Mouse (Mus musculus): ENCODE measurements at regions not wholly inside any gene's neighbourhood (a gene's known extent, or its start where the extent isn't known, plus 50 kb on each side); places are given as distances from the start of the nearest gene placed in this dataset.

DNA sequence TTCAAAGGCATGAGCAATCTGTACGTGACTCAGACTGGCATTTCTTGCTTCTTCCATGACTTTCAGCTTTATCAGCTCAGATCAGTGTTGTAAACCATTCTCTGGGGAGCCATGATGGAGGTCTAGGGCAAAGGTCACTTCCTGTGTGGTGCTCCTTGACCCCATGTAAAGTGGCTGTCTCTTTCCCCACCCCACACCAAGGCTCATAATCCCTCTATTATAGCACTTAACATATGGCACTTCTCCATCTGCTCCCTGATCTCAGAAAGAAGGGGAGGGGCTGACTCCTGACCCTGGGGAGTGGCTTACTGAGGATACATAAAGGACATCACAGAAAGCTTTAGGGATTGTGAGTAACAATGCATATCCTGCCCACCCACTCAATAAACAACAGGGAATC, 623.1 kb downstream of the Efnb2 start:
- DNase-seq, result no peak

DNA sequence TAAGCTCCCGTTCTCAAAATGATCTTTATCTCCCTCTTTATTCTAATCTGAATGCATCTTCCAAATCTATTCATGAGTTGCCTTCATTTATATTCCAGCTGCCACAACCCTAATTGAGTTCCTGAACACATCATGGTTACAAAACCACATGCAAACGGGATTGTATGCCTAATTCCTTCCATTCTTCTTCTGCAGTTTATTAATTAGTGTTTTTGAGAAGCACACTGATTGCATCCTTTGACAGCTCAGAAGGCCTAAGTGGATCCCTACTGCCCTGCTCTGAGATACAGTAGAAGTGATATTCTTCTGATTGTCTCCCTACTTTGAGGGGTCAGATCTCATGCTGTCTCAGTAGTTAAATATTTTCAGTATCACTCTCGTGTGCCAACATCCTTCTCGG, 649.9 kb downstream of the Efnb2 start:
- no peak for DNase-seq

DNA sequence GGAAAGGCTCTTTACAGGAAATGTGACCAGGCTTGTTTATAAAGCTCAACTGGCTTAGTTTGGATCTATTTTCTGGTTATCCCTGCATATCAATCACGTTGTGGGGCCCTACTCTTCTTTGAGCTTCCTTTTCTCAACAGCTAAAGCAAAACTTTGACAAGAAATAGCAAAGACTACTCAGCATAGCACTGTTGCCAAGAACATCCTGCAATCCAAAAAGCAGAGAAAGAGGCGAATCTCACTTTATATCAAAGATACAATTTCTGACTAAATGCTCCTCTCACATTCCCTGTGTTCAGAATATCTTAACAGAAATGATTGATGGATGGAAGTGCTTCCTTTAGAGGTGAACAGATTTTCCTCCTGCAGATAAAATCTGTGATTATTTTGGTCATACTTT, 666.1 kb downstream of the Efnb2 start:
- DNase-seq, result no peak

DNA sequence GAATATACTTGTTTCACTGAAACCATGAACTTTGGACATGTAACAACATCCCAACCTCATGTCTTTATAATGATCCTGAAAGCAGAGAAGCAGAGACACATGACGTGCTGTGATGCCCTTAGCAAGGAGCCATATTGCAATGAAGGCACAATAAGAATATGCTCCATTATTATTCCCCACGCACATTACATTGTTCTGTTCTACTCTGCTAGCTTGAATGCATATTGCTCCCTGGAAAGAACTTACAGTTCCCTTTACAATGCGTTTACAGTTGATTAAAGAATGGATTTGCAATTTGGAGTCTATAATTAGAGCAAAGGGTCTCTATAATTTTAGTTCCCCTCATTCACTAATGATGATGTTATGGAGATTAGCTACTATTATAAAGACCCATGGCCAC, 672.2 kb downstream of the Efnb2 start:
- DNase-seq, result no peak

DNA sequence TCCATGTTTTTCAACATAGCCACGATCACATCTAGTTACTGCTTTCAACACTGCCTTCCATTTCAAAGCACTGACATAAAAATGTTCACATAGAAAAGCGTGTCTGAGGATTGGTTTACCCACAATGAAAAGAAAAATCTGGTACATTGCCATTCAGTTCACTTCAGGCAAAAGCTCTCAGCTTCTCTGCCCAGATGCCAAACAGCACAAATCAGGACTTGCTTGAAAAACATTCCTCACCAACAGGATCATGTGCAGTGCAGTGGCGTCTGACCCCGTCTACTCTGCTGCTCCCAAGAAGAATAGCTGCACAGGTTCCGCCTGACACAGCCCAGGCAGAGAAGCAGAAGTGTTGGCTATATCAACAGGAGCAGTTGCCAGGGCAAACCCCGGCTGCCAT, 684.0 kb downstream of the Efnb2 start:
- no peak for DNase-seq

DNA sequence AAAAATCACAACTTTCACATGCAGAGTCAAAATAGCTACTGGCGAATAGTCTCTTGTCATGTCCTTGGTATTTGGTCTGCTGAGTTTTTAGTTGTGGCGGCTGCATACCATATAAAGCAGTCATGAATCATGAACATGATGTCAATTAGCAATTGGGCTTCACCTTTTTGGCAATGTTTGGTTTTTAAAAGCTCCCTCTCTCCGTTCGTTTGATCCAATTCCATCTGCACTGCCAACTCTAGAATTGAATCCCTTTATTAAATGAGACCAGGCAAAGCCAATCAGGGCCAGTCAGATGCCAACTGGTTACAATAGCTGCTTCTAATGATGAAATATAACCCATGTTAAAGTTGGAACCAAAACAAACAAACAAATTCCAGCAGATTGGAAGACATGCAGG, 687.3 kb downstream of the Efnb2 start:
- no peak for DNase-seq

DNA sequence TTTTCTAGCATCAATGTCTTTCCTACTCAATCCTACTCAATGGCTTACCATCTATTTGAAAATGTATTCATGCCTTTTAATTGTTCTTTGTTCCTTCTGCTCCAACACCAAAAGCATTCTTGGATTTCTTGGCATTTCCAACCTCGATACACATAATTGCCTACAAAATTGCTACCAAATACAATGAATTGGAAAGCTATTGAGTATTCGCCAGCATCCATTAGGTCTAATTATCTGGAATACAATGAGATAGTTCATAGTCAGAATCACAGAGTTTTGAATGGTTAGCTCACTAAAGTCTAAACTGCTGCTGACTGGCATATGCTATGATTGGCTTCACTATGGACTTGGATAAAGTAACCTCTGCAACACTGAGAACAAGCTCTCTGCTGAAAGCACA, 696.8 kb downstream of the Efnb2 start:
- DNase-seq, result no peak

DNA sequence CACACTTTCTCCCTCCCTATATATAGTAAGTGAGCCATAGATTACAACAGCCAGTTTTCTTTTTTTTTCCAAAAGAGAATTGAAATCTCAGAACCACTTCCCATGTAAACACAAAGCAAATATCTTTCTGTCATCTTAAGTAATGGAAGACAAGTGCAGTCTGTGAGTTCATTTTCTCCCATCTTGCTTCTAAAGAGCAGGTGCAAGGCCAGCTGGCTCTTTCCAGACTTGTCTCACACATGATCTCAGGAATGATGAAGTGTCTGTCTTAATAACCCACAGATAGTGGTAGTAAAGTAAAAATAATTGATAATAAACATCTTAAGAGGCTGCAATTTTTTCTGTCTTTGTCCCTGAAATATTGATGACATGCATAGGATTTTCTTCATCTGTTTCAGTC, 704.3 kb downstream of the Efnb2 start:
- no peak for DNase-seq

DNA sequence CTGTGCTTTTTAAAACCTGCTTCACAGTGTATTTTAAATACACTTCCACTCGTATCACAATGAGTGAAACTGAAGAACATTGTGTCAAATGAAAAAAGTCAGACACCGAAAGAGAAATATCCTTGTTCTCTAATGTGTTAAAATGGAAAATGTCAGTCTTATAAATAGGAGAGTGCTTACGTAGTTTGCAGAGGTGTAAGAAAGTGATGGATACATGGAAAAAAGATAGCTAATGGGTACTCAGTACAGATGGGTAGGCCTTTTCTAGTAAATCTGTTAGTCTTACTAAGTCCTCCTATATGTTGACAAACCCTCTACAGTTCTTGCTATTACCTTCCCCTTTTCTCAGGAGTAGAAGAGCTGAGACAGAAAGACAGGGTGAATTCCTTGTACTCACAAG, 706.2 kb downstream of the Efnb2 start:
- DNase-seq, result no peak

DNA sequence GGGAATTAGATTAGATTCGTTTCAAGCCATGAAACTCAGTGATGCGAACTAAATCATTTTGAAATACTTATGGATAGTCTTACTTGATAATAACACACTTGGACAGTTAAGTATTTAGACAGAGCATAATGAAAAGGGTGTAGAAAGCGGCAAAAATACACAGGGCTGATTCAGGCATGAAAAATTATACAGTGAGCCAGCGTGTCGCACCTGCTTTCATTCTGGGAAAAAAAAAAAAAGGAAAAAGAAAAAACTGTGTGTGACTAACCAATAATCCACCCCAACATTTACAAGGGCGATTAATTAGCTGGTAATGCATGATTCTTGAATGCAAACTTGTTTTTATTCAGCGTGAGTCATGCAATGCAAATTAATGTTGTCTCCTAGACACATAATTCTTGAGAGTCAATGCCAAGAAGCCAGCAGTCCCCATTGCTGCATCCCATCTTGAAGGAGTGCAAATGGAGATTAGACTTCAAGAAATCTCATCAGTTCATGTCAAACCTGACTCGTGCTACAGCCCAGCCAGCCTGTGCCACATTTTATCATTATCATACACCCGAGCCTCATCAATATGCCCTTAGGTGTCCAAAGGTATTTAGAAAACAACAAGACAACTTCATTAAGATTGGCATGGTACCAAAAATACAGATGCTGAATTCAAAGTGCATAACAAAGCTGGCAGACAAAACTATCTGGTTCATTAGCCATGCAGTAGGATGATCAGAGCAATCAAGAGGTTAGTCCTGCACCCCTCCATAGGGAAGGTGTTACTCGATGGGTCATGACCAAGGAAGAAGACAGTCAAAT, 714.9 kb downstream of the Efnb2 start:
- no peak for DNase-seq

DNA sequence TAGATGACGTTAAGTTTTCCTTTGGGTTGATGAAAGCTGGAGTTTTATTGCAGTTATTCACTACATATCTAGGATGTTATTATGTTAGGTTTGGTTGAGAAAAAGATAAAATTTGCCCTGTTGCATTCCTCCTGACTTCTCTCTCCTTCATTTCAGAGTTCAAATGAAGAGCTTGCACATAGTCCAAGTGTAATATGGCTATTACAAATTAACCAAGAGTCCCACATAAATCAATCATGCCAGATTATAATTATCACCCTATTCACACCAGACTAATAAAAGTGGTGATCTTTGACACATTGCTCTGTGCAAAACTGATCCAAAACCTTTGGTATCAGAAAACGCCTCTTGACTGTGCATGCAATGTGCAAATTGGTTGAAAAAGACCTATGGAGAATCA, 724.4 kb downstream of the Efnb2 start:
- no peak for DNase-seq

DNA sequence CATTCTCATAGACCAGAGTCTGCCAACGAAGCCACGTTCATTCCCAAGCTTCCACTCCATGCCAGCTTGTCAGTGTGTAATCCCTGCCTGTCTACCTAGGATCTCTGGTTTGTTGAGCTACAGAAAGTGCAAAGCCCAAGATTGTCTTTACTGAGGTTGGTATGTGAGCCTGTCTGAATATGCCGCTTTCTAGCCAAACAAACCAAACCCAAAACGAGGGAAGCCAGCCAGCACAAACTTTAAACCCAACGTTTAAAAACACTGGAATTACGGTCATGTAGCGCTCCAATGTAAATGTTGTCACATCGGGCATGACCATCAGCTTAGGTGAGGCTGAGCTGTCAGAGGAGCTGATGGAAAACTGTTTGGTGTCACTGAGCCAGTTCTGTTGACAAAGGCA, 741.6 kb downstream of the Efnb2 start:
- no peak for DNase-seq

DNA sequence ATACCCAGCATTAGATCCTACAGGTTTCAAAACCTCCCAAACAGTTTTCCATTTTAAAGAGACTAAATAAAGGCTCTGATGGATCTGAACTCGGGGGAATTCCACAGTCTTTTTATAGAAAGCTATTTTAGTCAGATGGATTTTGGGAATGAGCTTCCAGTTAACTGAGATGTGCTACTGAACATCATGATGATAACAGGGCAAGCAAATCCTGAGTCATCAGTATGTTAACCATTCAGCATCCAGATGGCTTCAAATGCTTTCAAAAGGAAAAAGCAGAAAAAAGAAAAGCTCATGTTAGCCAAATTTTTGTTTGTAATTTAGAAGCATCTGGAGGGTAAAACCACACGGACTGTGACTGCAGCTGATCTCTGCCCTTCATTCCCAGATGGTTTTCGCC, 766.7 kb downstream of the Efnb2 start:
- no peak for DNase-seq

DNA sequence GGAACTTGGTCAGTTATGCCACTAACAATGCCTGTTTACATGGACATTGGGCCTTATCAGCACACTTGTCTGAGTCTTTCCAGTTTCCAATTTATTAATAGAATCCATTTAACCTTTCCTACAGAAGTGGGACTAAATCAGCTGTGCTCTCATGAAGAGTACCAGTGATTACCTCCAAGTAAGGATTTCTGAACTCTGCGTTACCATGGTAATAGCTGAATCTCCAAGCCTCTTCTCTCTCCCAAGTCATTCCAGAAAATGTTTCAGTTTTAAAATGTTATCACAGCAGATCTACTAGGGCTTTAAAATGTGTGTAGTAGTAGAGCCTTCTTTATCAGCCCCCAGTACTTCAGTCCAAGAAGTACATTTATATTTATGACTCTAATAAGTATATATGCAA, 807.9 kb downstream of the Efnb2 start:
- no peak for DNase-seq

DNA sequence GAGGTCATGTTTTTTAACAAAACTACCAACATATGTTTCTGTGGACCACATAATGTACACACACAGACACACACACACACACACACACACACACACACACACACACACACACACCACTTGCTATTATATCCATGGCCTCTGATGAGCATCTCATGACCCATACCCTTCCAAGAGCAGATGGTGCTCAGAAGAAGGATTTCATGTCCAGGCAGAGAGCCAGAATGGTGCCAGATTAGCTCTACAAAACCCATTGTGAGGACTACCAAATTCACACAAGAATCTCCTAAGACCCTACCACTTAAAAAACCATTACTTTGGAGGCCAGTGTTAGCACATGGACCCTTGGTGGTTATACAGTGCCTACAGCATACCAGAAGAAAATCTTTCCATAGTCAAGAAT, 810.5 kb downstream of the Efnb2 start:
- no peak for DNase-seq

DNA sequence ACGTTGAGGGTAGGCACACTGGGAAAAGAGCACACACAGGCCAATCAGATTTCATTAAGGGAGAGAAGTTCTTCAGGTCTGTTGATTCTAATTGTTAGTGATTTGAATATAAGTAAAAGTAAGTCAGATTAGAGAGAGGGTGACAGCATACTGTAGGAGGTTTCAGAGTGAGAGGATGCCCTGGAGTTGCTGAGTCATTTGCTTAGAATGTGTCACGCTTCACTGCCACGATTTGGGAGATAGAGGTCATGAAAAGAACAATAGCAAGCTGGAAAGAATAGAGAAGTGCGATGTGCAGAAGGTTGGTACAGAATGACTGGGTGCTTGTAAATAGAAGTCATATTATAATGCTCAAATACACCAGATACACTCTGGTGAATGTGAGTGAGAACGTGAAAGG, 829.1 kb downstream of the Efnb2 start:
- no peak for DNase-seq

DNA sequence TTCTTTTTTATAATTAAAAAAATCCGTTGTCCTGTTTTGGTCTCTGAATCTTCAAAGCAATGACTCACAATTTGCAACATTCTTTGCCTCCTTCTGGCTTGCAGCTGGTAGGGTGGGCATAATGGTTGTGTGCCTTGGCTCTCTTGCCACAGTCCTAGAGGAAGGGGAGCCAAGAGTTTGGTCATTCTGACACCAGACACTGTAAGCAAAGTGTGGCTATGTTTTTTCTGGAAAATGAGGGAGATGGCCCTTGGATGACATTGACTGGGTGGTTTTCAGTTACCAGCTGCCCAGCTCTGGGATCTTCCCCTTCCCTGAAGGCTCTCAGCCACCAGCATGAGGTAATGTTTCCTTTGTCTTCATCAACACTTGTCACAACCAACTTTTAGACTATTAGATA, 833.2 kb downstream of the Efnb2 start:
- DNase-seq, result no peak

DNA sequence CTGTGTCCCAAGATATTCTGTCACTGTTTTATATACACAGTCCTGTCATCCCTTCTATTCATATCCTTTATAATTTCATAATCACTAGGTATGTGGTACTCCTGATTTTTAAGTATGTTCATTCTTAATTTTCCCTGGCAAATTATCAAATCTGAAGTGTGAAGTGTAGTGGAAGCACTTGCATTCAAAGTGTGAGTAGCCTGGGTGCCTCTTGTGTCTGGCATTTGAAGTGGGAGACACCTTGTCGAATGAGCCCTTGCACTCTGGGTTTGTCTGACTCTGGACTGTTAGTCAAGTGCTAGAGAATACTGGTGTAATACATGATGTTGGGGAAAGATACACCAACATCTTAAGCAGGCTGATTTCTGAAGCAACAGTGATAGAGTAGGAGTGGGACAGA, 852.6 kb downstream of the Efnb2 start:
- no peak for DNase-seq

DNA sequence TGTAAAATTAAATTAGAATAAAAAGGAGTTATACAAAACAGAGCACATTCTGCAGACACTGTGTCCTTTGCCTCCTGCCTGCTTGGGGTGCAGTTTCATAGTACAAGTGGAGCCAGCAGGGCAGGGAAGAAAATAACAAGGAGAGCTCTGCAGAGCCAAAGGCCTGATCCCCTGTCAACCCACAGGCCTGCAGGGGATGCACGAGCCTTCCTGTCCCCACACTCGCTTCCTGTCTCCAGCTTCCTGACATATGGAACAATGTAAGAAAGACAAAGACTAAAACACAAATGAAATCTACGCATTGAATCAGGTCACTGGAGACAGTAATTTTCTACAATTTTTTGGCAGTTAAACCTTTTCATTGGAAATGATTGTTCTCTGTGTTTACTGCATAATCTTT, 861.8 kb downstream of the Efnb2 start:
- DNase-seq, result no peak

DNA sequence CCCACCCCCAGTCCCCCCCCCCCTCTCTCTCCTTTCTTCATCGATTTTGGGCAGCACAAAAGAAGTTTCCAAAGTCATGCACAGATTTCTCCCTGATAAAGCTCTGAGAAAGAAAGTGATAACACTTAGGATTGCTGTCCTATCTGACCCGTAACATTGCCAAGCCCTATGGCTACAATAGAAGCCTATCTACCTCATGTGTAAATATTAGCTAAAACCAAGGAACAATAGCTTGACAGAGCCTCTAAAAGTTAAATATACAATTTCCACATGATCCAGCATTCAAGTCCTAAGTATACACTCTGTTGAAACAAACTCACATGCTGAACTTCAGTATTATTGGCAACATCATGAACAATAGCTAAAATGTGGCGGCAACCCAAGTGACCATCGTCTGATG, 864.9 kb downstream of the Efnb2 start:
- no peak for DNase-seq

DNA sequence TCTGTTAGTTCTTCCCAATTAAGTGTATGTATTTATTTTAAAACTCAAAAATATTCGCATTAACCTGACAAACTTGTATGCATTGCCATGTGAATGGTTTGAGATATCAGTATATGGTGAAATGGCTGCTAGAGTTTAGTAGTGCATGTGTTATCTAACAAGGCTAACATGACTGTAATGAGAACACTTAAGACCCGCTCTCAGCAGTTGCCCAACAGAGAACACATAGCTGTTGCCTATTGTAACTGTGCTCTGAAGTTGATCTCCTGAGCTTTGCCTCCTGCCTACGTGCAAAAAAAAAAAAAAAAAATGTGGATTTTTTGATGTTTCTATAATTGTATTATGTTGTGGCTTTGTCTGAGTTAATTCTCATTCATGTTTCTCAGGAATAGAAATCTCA, 897.2 kb downstream of the Efnb2 start:
- no peak for DNase-seq

DNA sequence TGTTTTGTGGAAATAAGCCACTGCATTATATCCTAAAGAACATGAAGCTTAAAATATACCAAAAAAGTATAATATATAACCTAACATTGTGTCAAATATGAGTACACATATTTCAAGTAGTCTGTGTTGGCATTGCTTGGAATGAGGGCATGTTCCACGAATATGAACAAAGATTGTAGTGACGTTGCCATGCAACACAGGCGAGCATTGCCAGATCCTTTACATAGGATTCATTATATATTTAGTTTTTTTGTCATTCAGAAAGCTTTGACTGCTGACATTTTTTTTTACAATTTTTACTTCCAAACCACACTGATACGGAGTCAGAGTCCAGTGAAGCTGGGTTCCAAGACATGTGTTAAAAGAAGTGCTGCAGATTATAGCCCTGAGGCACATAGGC, 900.1 kb downstream of the Efnb2 start:
- no peak for DNase-seq

DNA sequence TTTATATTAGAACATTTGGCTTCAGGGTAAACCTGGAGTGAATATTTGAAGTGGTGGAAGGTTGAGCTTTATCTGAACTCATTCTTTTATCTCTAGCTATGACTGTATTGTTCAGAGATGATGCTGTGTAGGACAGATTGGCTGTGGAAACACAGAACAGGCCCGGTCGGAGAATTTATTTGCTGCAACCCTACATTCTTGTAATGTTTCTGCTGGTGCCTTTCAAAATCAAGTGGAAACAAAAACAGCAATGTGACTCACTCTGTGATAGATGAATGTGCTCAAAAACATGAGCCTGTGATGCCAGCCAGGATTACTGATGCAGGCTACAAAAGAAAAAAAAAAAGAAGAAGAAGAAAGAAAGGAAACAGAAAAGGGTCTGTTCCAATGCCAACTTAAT, 928.3 kb downstream of the Efnb2 start:
- DNase-seq, result no peak

DNA sequence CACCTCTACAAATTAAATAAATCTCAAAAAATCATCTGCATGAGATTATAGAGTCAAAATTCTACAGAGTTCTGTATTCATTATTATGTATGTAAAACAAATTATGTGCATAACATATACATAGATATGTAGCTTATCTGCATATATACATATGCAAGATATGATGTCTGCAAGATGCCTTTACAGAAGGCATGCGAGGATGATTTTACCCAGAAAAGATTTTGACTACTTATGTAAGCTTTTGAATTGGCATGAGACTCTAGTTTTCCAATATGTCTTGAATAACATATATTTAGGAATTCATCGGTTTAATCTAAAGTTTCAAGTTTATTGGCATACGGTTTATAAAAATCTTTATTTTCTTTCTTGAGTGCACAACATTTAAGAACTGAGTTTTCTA, 939.2 kb downstream of the Efnb2 start:
- DNase-seq, result no peak

DNA sequence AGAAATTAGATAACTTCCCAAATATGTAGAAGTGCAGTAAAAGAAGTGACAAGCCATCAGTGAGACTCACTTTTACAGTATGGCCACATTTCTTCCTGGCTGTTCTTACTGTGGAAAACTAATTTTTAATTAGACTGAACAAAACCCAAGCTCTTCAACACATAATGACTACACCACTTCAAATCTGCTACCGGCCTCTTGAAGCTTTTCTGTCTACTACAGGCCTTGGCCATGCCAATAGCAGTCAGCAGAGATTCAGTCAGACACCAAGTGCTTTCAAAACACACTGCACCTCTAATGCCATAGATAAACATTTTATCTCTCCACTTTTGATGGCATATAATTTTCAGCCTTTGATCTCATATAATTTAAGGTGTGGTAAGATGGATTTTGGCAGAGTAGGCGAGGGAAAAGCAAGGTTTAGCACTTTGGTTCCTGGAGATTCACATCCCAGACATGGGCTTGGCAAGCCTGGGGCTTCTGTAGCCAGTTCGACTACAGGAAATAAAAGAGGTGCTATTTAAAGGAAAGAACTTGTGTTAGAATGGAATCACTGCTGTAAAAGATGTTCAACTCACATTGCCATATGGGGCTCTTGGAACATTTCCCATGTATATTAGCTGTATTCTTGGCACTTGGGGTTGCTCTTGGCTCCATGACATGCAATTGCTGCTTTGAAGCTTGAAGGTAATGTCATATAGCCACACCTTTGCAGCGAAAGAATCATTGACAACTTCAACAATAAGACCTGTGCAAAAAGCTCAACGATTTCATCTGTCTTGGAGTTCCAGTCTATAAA, 941.9 kb downstream of the Efnb2 start:
- DNase-seq, result no peak

Data from thymus, adult 18-20 months (tissue).